Mouse (Mus musculus): ENCODE measurements around the gene Sbpl. TPM values are rescaled to one million over a fixed set of nuclear protein-coding genes. Genes with fewer than 3 reads are reported as not detected.

Sbpl gene
- not detected in 2 replicates for polyA plus RNA-seq (2021; fragmentation: Nextera tagmentation)
- long read RNA-seq, experiment 1, result 0 reads
- long read RNA-seq, experiment 2, result 0 reads

DNA sequence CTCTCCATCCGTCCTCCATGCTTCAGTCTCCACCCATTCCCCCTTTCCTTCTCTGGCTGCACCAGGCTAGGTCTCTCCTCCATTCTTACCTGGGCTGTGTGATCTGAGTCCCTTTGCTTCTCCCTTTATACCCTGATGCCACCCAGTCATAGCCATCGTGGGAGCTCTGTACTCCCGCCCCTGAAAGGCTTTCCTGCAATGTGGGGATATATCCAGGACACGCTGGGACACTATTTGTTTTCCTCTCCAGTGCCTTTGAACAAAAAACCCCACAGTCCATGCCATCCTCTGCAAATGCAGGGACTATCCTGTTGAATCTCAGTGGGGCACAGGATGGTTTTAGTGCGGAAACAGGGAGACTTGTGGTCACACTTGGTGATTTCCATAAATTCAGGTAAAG, at the start of gene Sbpl:
Gene Sbpl (minus strand): TSS at position 101 of the 400 bp plus-strand sequence.

DNA sequence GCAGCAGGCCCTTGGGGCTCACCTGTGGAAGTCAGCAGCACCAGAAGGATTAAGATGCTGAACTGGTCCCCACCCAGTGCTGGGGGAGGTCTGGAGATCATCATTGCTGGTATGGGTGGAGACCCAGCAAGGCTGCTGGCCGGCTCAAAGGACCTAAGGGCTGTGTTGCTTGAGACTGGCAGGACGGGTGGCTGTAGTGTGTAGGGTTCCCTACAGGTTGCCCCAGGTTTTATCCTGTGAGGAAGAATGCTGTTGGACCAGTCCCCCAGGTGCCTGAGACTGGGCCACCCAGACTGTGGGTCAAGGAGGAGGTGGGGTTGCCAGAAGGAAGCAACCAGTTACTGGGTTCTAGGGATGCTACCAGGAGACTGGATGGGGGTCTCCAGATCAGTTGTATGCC, 42.8 kb upstream of the Sbpl start, which contains the start of gene Prss22:
Gene Prss22 (minus strand): TSS at position 200 of the 400 bp plus-strand sequence.

DNA sequence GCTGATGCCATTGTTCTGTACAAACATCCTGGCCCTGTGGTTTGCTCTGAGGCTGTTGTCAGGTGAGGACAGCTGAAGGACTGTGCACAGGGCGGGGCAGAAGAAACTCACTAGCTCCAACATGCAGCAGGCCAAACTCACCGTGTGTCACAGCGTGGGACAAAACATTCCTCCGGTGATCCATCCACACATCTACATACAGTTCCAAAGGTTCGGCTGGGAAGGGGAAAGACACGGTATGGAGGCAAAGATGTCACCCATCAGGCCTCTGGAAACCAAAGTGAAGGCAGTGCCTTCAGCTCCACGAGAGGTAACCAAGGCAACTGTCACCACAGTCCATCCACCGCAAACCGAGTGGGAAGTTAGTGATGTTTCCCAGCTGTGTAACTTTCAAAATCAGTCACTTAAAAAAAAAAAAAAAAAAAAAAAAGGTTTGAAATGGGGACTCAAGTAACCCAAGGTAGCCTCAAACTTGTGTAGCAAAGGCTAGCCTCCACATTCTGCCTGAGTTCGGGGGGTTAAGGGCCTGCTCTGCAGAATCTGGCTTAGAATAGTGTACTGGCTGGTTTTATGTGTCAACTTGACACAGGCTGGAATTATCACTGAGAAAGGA, 25.3 kb upstream of the Sbpl start, which contains the start of gene Prss30:
Gene Prss30 (minus strand): TSS at position 270 of the 613 bp plus-strand sequence.

DNA sequence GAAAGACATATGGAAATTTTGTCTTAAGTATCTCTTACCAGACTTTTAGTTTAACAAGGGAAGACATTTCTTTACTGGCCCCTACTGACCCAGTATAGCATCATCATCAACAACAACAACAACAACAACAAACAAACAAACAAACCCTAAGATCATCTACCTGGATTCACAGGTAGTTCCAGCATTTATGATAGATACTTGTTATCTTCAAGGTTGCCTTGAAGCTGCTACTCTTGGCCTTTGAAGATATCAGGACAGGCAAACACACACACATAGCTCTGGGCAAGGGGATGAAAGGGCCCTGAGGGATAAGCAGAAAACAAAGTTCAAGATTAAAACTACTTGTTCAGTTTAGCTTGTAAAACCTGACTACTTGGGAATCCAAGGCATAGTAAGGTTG, 13.7 kb downstream of the Sbpl start, which contains the start of gene Sbp:
Gene Sbp (plus strand): TSS at position 301 of the 400 bp plus-strand sequence.

DNA sequence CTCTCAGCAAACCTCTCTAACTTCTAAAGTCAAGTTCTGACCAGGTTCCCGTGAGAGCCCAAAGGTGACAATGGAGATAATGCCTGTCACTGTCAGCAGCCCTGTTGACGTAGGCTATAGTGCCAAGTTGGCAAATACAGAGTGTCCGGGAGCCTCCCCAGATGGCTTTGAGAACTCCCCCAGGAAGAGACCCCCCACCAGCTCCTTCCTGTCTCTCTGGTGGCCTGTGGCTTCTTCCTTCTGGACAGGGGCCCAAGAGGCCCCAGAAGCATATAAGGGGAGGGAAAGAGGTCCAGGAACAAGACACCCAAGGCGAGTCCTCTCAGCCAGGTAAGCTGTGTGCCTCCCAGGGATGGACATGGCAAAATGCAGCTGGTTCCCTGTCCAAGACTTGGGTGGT, 37.9 kb downstream of the Sbpl start, which contains the start of gene Dcpp3:
Gene Dcpp3 (plus strand): TSS at position 301 of the 400 bp plus-strand sequence.

Other genes starting within 250 kb of the Sbpl start
- not detected in 2 replicates for gene 1520401A03Rik, start 232.5 kb downstream of the Sbpl start, polyA plus RNA-seq (2021; fragmentation: Nextera tagmentation)
- gene Pkmyt1, start 228.9 kb downstream of the Sbpl start, polyA plus RNA-seq (2021; fragmentation: Nextera tagmentation), result 1.8 and 4.4 TPM in 2 replicates
- gene Paqr4, start 214.4 kb downstream of the Sbpl start, polyA plus RNA-seq (2021; fragmentation: Nextera tagmentation), result 121 and 122 TPM in 2 replicates
- 1.5 and 2.2 TPM in 2 replicates for gene Kremen2, start 209.4 kb downstream of the Sbpl start, polyA plus RNA-seq (2021; fragmentation: Nextera tagmentation)
- 294 and 331 TPM in 2 replicates for gene Flywch1, start 183.7 kb downstream of the Sbpl start, polyA plus RNA-seq (2021; fragmentation: Nextera tagmentation)
- gene Flywch2, start 169.2 kb downstream of the Sbpl start, polyA plus RNA-seq (2021; fragmentation: Nextera tagmentation), result 28.8 and 29.4 TPM in 2 replicates
- gene Srrm2, start 164.7 kb downstream of the Sbpl start, polyA plus RNA-seq (2021; fragmentation: Nextera tagmentation), result 120 and 290 TPM in 2 replicates
- 1,419 and 1,447 TPM in 2 replicates for gene Elob, start 126.1 kb downstream of the Sbpl start, polyA plus RNA-seq (2021; fragmentation: Nextera tagmentation)
- gene Prss33, start 119.2 kb downstream of the Sbpl start, polyA plus RNA-seq (2021; fragmentation: Nextera tagmentation), result not detected in 2 replicates
- gene Prss32, start 111.4 kb downstream of the Sbpl start, polyA plus RNA-seq (2021; fragmentation: Nextera tagmentation), result not detected in 2 replicates
- 0.11 and 0.18 TPM in 2 replicates for gene Prss41, start 111.1 kb downstream of the Sbpl start, polyA plus RNA-seq (2021; fragmentation: Nextera tagmentation)
- not detected in 2 replicates for gene Prss21, start 87.2 kb downstream of the Sbpl start, polyA plus RNA-seq (2021; fragmentation: Nextera tagmentation)
- not detected in 2 replicates for gene Dcpp1, start 74.4 kb downstream of the Sbpl start, polyA plus RNA-seq (2021; fragmentation: Nextera tagmentation)
- gene Dcpp2, start 74.4 kb downstream of the Sbpl start, polyA plus RNA-seq (2021; fragmentation: Nextera tagmentation), result not detected in 2 replicates
- not detected in 2 replicates for gene Dcpp3, start 37.8 kb downstream of the Sbpl start, polyA plus RNA-seq (2021; fragmentation: Nextera tagmentation)
- gene Sbp, start 13.6 kb downstream of the Sbpl start, polyA plus RNA-seq (2021; fragmentation: Nextera tagmentation), result not detected in 2 replicates
- 0.21 and 0.48 TPM in 2 replicates for gene Prss30, start 25.3 kb upstream of the Sbpl start, polyA plus RNA-seq (2021; fragmentation: Nextera tagmentation)
- gene Prss22, start 42.8 kb upstream of the Sbpl start, polyA plus RNA-seq (2021; fragmentation: Nextera tagmentation), result 3.7 and 5.0 TPM in 2 replicates
- not detected in 2 replicates for gene Prss27, start 82.9 kb upstream of the Sbpl start, polyA plus RNA-seq (2021; fragmentation: Nextera tagmentation)
- 22.2 and 27.3 TPM in 2 replicates for gene Kctd5, start 118.2 kb upstream of the Sbpl start, polyA plus RNA-seq (2021; fragmentation: Nextera tagmentation)
- 40.3 and 56.0 TPM in 2 replicates for gene Pdpk1, start 195.7 kb upstream of the Sbpl start, polyA plus RNA-seq (2021; fragmentation: Nextera tagmentation)
- 24.5 and 32.9 TPM in 2 replicates for gene Amdhd2, start 208.5 kb upstream of the Sbpl start, polyA plus RNA-seq (2021; fragmentation: Nextera tagmentation)
- gene Atp6v0c, start 214.4 kb upstream of the Sbpl start, polyA plus RNA-seq (2021; fragmentation: Nextera tagmentation), result 2,129 and 2,190 TPM in 2 replicates